Mouse (Mus musculus) thymus, adult 2 months (tissue): ENCODE measurements around the gene 2010111I01Rik.

Experiments used
- CTCF ChIP-seq: fragments of 200-500 bp; IDR thresholded peaks from 2 replicates; pipeline ENCODE4 v1.5.1; 2012; ENCODE audit warnings: mild to moderate bottlenecking, control low read depth, low read length, moderate library complexity, borderline replicate concordance; ENCODE audit not compliant: control insufficient read depth, poor library complexity, insufficient read depth; ENCODE audit errors: extremely low read depth
- POLR2A ChIP-seq: fragments of 200-500 bp; IDR thresholded peaks from 2 replicates; pipeline ENCODE4 v1.6.1; 2012; ENCODE audit warnings: mild to moderate bottlenecking, low read length, control low read depth, moderate library complexity; ENCODE audit not compliant: control insufficient read depth, poor library complexity, insufficient read depth; ENCODE audit errors: extremely low read depth

- TF ChIP-seq POLR2A (no peak), CTCF (no peak)
Measured at GRCm38 (mm10) chr13:63243586-63243985, 278.9 kb downstream of the 2010111I01Rik start.
